Mouse (Mus musculus): ENCODE results near the gene Cdhr2.

Gene Cdhr2

DNA sequence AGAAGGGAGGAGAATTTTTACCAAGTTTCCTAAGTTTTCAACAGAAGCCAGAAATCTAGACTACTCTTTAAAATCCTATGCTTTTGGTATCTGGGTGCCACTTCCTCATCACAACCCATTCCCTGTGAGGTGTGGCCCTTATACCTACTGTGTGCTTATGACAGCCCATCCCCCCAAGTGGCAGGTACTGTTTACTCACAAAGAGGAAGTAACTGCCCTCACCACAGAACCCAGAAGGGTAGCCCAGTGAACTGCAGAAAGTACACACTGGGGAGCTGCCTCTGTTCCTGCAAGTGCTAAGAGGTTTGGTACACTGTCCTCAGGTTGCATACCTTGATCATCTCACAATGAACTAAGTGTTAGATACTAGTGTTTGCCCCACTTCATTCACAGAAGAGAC lies 9.5 kb upstream of the Cdhr2 start:
- in situ Hi-C loops (cut with MboI; ENCODE audit: low pct_unique_long_range_greater_than_20kb in 1 of 2, low sequenced_read_pairs in 2 of 2, unreplicated experiment in 1 of 2), result no loop called here

GRCm38 (mm10) chr13:54692711-54693557 lies 8.3 kb upstream of the Cdhr2 start:
- in situ Hi-C loops (cut with MboI; ENCODE audit: low pct_unique_long_range_greater_than_20kb in 1 of 2, low sequenced_read_pairs in 2 of 2, unreplicated experiment in 1 of 2), result no loop called here

DNA sequence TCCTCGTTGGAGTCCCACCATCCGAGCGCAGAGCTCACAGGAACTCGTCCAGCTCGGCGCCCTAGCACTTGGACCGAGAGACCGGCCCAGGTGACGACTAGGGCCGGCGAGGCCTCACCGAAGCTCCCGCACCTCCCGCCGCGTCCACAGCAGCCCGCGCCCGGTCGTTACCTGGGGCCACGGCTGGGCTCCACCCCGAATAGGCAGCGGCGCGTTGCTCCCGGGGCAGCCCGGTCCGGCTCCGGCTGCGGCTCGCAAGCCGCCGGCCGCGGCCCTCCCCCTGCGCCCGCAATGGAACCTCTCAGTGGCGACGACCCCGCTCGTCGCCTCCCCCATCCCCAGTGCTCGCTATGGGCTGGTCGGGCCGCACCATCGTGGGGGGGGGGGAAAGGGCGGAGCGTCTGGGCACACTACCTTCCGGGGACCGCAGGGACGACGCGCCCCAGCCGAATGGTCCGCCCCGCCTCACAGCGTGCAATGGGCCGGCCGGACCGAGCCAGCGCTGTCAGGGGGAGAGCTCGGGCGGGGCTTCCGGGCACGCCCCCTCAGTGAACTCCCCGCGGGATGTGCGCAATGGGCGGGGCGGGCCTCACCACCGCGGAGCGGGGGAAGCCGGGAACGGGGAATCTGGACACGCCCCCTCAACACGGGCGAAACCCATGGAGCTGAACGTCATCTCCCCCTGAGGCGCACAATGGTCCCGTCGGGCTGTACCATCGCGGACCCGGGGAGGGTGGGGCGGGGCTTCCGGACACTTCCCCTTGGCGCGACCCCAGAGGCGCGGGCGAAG lies 7.5 kb upstream of the Cdhr2 start, which contains the start of gene Rnf44:
Gene Rnf44 (minus strand): TSS at position 350 of the 790 bp plus-strand sequence.
- in situ Hi-C loops (cut with MboI; ENCODE audit: low pct_unique_long_range_greater_than_20kb in 1 of 2, low sequenced_read_pairs in 2 of 2, unreplicated experiment in 1 of 2), result no loop called here

DNA sequence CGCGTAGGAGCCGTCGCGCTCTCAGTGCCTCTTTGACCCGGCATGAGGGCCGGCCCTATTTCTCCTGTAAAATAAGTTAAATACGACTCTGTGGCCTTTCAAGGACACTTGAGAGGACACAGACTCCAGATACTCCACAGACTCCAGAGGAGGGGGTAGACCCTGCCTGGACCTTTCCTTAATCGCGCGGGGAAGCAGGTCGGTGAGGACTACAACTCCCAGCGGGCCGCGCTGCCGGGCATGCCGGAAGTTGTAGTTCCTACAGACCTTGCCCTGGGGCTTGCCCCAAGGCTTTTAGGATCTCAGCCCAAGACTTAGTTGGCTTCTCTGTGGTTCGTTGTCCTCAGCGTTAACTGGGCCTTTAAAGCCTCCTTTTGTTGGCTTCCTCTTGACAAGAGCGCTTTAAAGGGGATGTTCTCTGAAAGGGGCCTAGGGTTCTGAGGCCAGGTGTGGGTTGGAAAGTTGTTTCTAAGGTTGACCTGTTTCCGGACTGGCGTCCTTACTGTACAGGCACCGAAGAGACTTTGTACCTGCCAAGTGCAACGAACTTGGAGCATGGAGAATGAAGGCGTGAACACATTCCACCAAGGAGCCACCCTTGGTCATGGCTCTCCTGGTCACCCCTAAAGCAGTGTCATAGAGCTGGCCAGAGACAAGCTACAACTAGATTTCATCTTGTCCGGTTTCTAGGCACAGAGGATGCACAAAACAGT lies 6.8 kb upstream of the Cdhr2 start:
- in situ Hi-C loops (cut with MboI; ENCODE audit: low pct_unique_long_range_greater_than_20kb in 1 of 2, low sequenced_read_pairs in 2 of 2, unreplicated experiment in 1 of 2), result no loop called here

DNA sequence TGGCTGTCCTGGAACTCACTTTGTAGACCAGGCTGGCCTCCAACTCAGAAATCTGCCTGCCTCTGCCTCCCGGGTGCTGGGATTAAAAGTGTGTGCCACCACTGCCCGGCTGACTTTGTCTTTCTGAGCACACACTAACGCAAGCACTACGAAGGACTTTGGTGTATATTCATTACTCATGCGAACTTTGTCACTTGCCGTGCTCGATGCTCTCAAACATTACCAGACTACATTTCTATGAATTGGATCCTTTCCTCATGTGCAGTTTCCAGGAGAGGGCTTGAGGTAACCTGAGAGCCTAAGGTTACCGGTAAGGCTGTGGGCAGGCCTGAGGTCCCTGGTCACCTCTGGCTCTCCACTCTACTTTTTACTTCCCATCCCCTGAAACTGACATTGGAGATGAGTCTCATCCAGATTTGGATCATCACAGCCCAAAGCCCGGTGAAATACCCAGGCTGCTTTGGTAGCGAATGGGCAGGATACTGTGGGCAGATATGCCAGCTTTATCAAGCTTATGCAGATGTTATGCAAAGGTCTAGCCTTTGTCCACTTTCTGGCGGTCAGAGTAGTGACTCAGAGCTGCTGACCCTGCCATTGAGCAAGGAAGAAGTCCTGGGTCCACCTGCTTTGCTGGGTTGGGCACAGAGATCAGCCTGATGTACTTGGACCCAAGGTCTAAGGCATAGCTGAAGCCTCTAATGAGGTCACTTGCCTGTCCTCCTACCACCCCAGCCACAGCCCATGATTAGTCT lies 5.6 kb upstream of the Cdhr2 start:
- in situ Hi-C loops (cut with MboI; ENCODE audit: low pct_unique_long_range_greater_than_20kb in 1 of 2, low sequenced_read_pairs in 2 of 2, unreplicated experiment in 1 of 2), result no loop called here

- in situ Hi-C loops (cut with MboI; ENCODE audit: low pct_unique_long_range_greater_than_20kb in 1 of 2, low sequenced_read_pairs in 2 of 2, unreplicated experiment in 1 of 2), result loop anchor here in 1 of 2 experiments (5.0 kb wide), 1 partner anchor 35 kb away; no protein-coding TSS in a partner anchor
Observed at GRCm38 (mm10) chr13:54702507-54702906, 1.2 kb downstream of the Cdhr2 start.

- in situ Hi-C loops (cut with MboI; ENCODE audit: low pct_unique_long_range_greater_than_20kb in 1 of 2, low sequenced_read_pairs in 2 of 2, unreplicated experiment in 1 of 2), result loop anchor here in 1 of 2 experiments (5.0 kb wide), 1 partner anchor 32 kb away; no protein-coding TSS in a partner anchor
Observed at GRCm38 (mm10) chr13:54704890-54705289, 3.6 kb downstream of the Cdhr2 start.

- in situ Hi-C loops (cut with MboI; ENCODE audit: low pct_unique_long_range_greater_than_20kb in 1 of 2, low sequenced_read_pairs in 2 of 2, unreplicated experiment in 1 of 2), result no loop called here
Observed at GRCm38 (mm10) chr13:54710866-54711265, 9.6 kb downstream of the Cdhr2 start.

DNA sequence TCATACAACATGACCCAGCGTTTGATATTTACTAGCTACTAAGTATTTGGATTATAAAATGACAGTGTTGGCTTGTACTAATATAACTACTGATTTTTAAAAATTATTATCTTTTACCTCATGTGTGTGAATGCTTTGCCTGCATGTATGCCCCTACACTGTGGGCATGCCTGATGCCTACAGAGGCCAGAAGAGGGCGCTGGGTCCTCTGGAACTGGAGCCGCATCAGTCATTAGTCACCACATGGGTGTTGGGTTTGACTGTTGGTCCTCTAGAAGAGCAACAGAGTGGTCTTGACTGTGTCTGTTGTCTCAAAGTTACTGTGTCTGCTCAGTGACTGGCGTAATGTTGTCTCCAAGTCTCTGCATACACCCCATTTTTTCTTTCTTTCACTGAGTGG lies 13.1 kb downstream of the Cdhr2 start:
- in situ Hi-C loops (cut with MboI; ENCODE audit: low pct_unique_long_range_greater_than_20kb in 1 of 2, low sequenced_read_pairs in 2 of 2, unreplicated experiment in 1 of 2), result no loop called here

GRCm38 (mm10) chr13:54714996-54715395 lies 13.7 kb downstream of the Cdhr2 start:
- in situ Hi-C loops (cut with MboI; ENCODE audit: low pct_unique_long_range_greater_than_20kb in 1 of 2, low sequenced_read_pairs in 2 of 2, unreplicated experiment in 1 of 2), result no loop called here

- in situ Hi-C loops (cut with MboI; ENCODE audit: low pct_unique_long_range_greater_than_20kb in 1 of 2, low sequenced_read_pairs in 2 of 2, unreplicated experiment in 1 of 2), result no loop called here
Observed at GRCm38 (mm10) chr13:54716916-54717315, 15.7 kb downstream of the Cdhr2 start.

- in situ Hi-C loops (cut with MboI; ENCODE audit: low pct_unique_long_range_greater_than_20kb in 1 of 2, low sequenced_read_pairs in 2 of 2, unreplicated experiment in 1 of 2), result no loop called here
Observed at GRCm38 (mm10) chr13:54723143-54723542, 21.9 kb downstream of the Cdhr2 start.

DNA sequence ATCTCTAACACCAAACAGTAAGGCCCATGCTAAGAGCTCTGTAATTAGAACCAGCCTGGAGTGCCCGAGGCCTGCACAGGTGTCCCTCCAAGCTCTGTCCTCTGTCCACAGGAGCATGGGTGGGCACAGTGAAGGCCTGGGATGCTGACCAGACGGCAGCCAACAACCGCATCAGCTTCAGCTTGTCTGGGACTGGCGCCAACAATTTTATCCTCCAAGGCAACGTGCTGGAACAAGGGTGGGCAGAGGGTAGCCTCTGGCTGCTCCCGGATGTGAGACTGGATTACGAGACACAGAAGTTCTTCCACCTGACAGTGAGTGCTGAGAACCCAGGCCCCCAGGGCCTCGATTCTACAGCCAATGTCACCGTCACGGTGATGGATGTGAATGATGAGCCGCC lies 24.9 kb downstream of the Cdhr2 start:
- in situ Hi-C loops (cut with MboI; ENCODE audit: low pct_unique_long_range_greater_than_20kb in 1 of 2, low sequenced_read_pairs in 2 of 2, unreplicated experiment in 1 of 2), result loop anchor here in 1 of 2 experiments (25.0 kb wide), 1 partner anchor 1111 kb away; the partner anchor contains the start of gene Pitx1

- in situ Hi-C loops (cut with MboI; ENCODE audit: low pct_unique_long_range_greater_than_20kb in 1 of 2, low sequenced_read_pairs in 2 of 2, unreplicated experiment in 1 of 2), result loop anchor here in 1 of 2 experiments (5.0 to 25.0 kb wide), 2 partner anchors 35 to 1100 kb away; partner anchors contain the start of genes Cdhr2 and Pitx1
Observed at GRCm38 (mm10) chr13:54736931-54737330, 35.7 kb downstream of the Cdhr2 start.

- in situ Hi-C loops (cut with MboI; ENCODE audit: low pct_unique_long_range_greater_than_20kb in 1 of 2, low sequenced_read_pairs in 2 of 2, unreplicated experiment in 1 of 2), result loop anchor here in 1 of 2 experiments (5.0 to 25.0 kb wide), 2 partner anchors 35 to 1100 kb away; partner anchors contain the start of genes Cdhr2 and Pitx1
Observed at GRCm38 (mm10) chr13:54737488-54738212, 36.4 kb downstream of the Cdhr2 start.

- in situ Hi-C loops (cut with MboI; ENCODE audit: low pct_unique_long_range_greater_than_20kb in 1 of 2, low sequenced_read_pairs in 2 of 2, unreplicated experiment in 1 of 2), result loop anchor here in 1 of 2 experiments (5.0 to 25.0 kb wide), 2 partner anchors 36 to 1099 kb away; partner anchors contain the start of genes Cdhr2 and Pitx1
Observed at GRCm38 (mm10) chr13:54738213-54738601, 36.9 kb downstream of the Cdhr2 start.

- in situ Hi-C loops (cut with MboI; ENCODE audit: low pct_unique_long_range_greater_than_20kb in 1 of 2, low sequenced_read_pairs in 2 of 2, unreplicated experiment in 1 of 2), result loop anchor here in 1 of 2 experiments (25.0 kb wide), 1 partner anchor 1091 kb away; the partner anchor contains the start of gene Pitx1
Observed at GRCm38 (mm10) chr13:54746110-54746509, 44.8 kb downstream of the Cdhr2 start.
